Comparison of ENCODE assay signal across 9 mouse cellular contexts in genomic region chr13:21199046-21200028, GRCm38 (mm10). TPM values are rescaled to one million over a fixed set of nuclear protein-coding genes. Genes with fewer than 3 reads are reported as not detected.
DNase-seq lines count a peak whose midpoint lies in the region; ATAC-seq and TF ChIP-seq lines count a peak whose summit lies in the region.
"Had no signal": no experiment of that assay in that cellular context is flagged by ENCODE, and none has a peak within 500 bp of the region (broad histone marks: within the 10 kb centered on the region; RNA-seq: fewer than 3 reads in every experiment).

No protein-coding gene starts in this region.

- in situ Hi-C loops in Patski (cut with MboI; ENCODE audit: low pct_unique_long_range_greater_than_20kb): no loop called here

- H3K4me2 ChIP-seq in forebrain, embryonic 11.5 days (ENCODE audit: low read depth, low read length, severe bottlenecking): peak overlapping the region; percentile 40
- H3K4me2 ChIP-seq in limb, embryonic 12.5 days: peak overlapping the region; percentile 54
- H3K4me2 ChIP-seq in neural tube, embryonic 13.5 days: peak overlapping the region; percentile 66

- WGBS in forebrain, embryonic 11.5 days: 5% methylated on average over 17 of the region's 17 CpGs
- 3% methylated on average over 17 of the region's 17 CpGs for WGBS in limb, embryonic 12.5 days
- WGBS in neural tube, embryonic 13.5 days: 6% methylated on average over 17 of the region's 17 CpGs

- POLR2A ChIA-PET in Patski (lab: Charles Lee): no interaction called here

- peak; percentile 48 for ATAC-seq in Patski
- peak; percentile 64 for ATAC-seq in forebrain, embryonic 11.5 days (replicated peaks; ENCODE audit: low FRiP score)
- ATAC-seq in limb, embryonic 12.5 days (ENCODE audit: insufficient number of reproducible peaks, insufficient read depth, low FRiP score, low TSS enrichment, low read depth): peak; percentile 52; the same call in 1 of the 2 replicates
- ATAC-seq in neural tube, embryonic 13.5 days (ENCODE audit: low read depth): peak; percentile 64

- H3K36me3 ChIP-seq in forebrain, embryonic 11.5 days (ENCODE audit: control insufficient read depth, insufficient read depth, low read length): no peaks in the 10 kb centered on the region; the same call in 1 of the 2 replicates
- H3K36me3 ChIP-seq in limb, embryonic 12.5 days: peaks cover 15% of the 10 kb centered on the region
- peaks cover 9% of the 10 kb centered on the region for H3K36me3 ChIP-seq in neural tube, embryonic 13.5 days

- H3K9ac ChIP-seq in forebrain, embryonic 11.5 days (ENCODE audit: low read length): peak overlapping the region; percentile 50
- H3K9ac ChIP-seq in limb, embryonic 12.5 days (replicated peaks): peak overlapping the region; percentile 58
- peak overlapping the region; percentile 64 for H3K9ac ChIP-seq in neural tube, embryonic 13.5 days

- no peaks in the 10 kb centered on the region for H3K27me3 ChIP-seq in Patski
- no peaks in the 10 kb centered on the region for H3K27me3 ChIP-seq in forebrain, embryonic 11.5 days (ENCODE audit: control insufficient read depth, insufficient read depth, low read length)
- no peaks in the 10 kb centered on the region for H3K27me3 ChIP-seq in limb, embryonic 12.5 days
- H3K27me3 ChIP-seq in neural tube, embryonic 13.5 days: no peaks in the 10 kb centered on the region

- CTCF ChIA-PET in Patski (lab: Charles Lee): interaction anchor here (0.6 to 1.6 kb wide), 4 partner anchors 13 to 233 kb away, joined by 3 to 6 read pairs (median 4); no protein-coding TSS in a partner anchor

- peak overlapping the region; percentile 46 for H3K4me3 ChIP-seq in forebrain, embryonic 11.5 days (ENCODE audit: low read depth, low read length)
- H3K4me3 ChIP-seq in limb, embryonic 12.5 days (replicated peaks): peak overlapping the region; percentile 61
- peak overlapping the region; percentile 72 for H3K4me3 ChIP-seq in neural tube, embryonic 13.5 days

- no peak for TF ChIP-seq CTCF in Patski (IDR thresholded peaks at IDR 0.05)

- peak; percentile 29 to 45 for DNase-seq in kidney, postnatal 25 days
- DNase-seq in kidney, adult 11 months: no peak
- DNase-seq in Patski (ENCODE audit: low read depth, low spot score): no peak
- DNase-seq in forebrain, embryonic 11.5 days (ENCODE audit: low spot score): peak; percentile 63
- no peak for DNase-seq in left cerebral cortex, adult 8-10 months (ENCODE audit: low spot score in 2 of 2)
- DNase-seq in kidney, adult 8-10 months: no peak

- no peaks in the 10 kb centered on the region for H3K4me1 ChIP-seq in forebrain, embryonic 11.5 days (replicated peaks; ENCODE audit: control insufficient read depth, insufficient read depth, low read length)
- peaks cover 3% of the 10 kb centered on the region; the same call in 1 of the 2 replicates for H3K4me1 ChIP-seq in limb, embryonic 12.5 days (replicated peaks)
- peaks cover 7% of the 10 kb centered on the region for H3K4me1 ChIP-seq in neural tube, embryonic 13.5 days (replicated peaks)

- H3K9me3 ChIP-seq in forebrain, embryonic 11.5 days (ENCODE audit: control insufficient read depth, low read length): no peaks in the 10 kb centered on the region; the same call in 1 of the 2 replicates
- peaks cover 7% of the 10 kb centered on the region; the same call in 1 of the 2 replicates for H3K9me3 ChIP-seq in limb, embryonic 12.5 days
- H3K9me3 ChIP-seq in neural tube, embryonic 13.5 days: no peaks in the 10 kb centered on the region

- H3K27ac ChIP-seq in forebrain, embryonic 11.5 days (ENCODE audit: low read depth, low read length): no peak overlapping the region
- peak overlapping the region; percentile 78 for H3K27ac ChIP-seq in limb, embryonic 12.5 days
- H3K27ac ChIP-seq in neural tube, embryonic 13.5 days (replicated peaks): peak overlapping the region; percentile 43

RNA-seq across cellular contexts. Expression of gene Trim27, which starts 20.1 kb away (rescaled TPM):
- polyA plus RNA-seq in Patski (2021): 57.8 TPM
- 178 and 183 TPM in 2 replicates for polyA plus RNA-seq in forebrain, embryonic 11.5 days (2014; fragmentation: Nextera tagmentation; extraction: Ambion mirVana)
- polyA plus RNA-seq in limb, embryonic 12.5 days (2016; fragmentation: Nextera tagmentation; extraction: Ambion mirVana): 180 TPM in 2 replicates
- 82.9 and 88.9 TPM in 2 replicates for polyA plus RNA-seq in neural tube, embryonic 13.5 days (2015; fragmentation: Nextera tagmentation; extraction: Ambion mirVana)
- 10 to 100 TPM; 34.1 to 39.5 (median 35.3) TPM for total RNA-seq in left cerebral cortex, adult 8-10 months (2022)

RNA-seq across cellular contexts. Expression of gene Olfr1368, which starts 53.7 kb away (rescaled TPM):
- polyA plus RNA-seq in Patski (2021): not detected
- not detected in 2 replicates for polyA plus RNA-seq in forebrain, embryonic 11.5 days (2014; fragmentation: Nextera tagmentation; extraction: Ambion mirVana)
- not detected in 2 replicates for polyA plus RNA-seq in limb, embryonic 12.5 days (2016; fragmentation: Nextera tagmentation; extraction: Ambion mirVana)
- polyA plus RNA-seq in neural tube, embryonic 13.5 days (2015; fragmentation: Nextera tagmentation; extraction: Ambion mirVana): not detected in 2 replicates
- not detected for total RNA-seq in left cerebral cortex, adult 8-10 months (2022)
- total RNA-seq: neutrophil, adult 5-6 weeks had no signal

Comparison
In these comparisons a context has a peak if more than half of its experiments do, and no peak if none do; other contexts are left out.
1. DNase-seq: peak in kidney, postnatal 25 days (2 of 2) and forebrain, embryonic 11.5 days (single experiment); none in kidney, adult 11 months (single experiment), Patski (single experiment), left cerebral cortex, adult 8-10 months (0 of 2) and kidney, adult 8-10 months (0 of 2).
2. Peak in every context shown above with its lines, with median percentiles within 50 percentile points of each other: ATAC-seq, H3K4me2 ChIP-seq, H3K4me3 ChIP-seq and H3K9ac ChIP-seq.